Mouse (Mus musculus): ENCODE data around the gene Lrrtm1. TPM values are rescaled to one million over a fixed set of nuclear protein-coding genes. Genes with fewer than 3 reads are reported as not detected.

Lrrtm1 gene
- total RNA-seq, 2 experiments from 2014 or later = 65.3 to 81.2 TPM

DNA sequence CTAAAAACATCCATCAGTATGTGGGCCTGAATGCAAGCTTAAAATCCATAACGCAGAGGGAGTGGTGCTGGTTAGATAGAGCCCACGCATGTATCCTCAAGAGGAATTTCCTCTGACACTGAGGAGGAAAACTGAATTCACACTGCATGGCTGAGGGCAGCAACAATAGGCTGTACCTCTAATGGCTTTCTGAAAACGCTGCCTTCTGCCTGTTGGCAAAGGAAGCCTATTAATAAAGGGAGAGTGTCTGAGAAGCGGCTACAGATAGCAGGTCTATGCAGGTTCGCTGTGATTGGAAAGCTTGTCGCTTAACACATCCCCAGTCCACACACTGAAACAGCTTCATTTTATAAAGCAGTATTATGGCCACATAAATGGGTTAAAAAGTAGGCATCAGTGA, 48.9 kb downstream of the Lrrtm1 start:
- intact Hi-C loops (cut with DNase I) = no loop called here
- no peak for DNase-seq (ENCODE audit: low spot score in 2 of 2)

DNA sequence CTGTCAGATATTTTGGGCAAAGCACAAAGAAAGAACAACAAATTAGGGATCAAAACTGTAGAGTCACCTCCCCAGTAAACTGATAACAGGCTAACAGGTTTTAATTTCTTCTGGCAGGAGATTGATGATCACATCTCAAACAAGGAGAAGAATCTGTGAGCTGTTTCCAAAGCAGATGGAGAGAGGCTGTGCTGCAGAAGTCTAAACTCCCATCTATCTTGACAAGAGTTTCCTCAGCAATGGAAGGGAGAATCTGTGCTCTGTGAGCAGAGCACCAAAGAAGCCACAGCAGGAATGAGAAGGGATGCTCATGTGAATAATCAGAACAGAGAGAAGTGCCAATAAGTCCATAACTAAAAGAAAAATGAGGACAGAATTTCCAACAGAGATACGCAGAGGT, 58.8 kb downstream of the Lrrtm1 start:
- DNase-seq (ENCODE audit: low spot score in 2 of 2) = no peak

DNA sequence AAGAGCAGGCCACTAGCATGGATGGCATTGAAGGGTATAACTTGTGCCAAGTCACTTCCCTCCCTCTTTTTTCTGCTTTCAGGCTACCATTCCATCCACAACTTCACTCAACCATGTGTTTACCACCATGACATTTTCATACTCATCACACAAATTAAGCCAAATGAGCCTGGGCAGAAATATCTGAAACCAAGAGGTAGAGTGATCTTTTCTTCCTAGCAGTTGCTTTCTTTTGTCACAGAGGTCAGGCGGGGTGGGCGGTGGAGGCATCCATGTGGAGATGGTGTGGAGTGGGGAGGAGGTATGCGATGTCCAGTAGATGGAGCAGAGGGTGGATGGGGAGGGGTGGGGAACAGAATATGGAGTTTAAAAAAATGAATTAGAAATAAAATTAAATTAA, 64.3 kb downstream of the Lrrtm1 start:
- intact Hi-C loops (cut with DNase I) = no loop called here
- DNase-seq (ENCODE audit: low spot score in 2 of 2) = no peak

More for the DNA sequence above, 58.8 kb downstream of the Lrrtm1 start:
- intact Hi-C loops (cut with DNase I) = no loop called here

Data from left cerebral cortex, postnatal 25 days (tissue).